Mouse (Mus musculus): ENCODE data around the gene Sorcs3.

Gene Sorcs3

DNA sequence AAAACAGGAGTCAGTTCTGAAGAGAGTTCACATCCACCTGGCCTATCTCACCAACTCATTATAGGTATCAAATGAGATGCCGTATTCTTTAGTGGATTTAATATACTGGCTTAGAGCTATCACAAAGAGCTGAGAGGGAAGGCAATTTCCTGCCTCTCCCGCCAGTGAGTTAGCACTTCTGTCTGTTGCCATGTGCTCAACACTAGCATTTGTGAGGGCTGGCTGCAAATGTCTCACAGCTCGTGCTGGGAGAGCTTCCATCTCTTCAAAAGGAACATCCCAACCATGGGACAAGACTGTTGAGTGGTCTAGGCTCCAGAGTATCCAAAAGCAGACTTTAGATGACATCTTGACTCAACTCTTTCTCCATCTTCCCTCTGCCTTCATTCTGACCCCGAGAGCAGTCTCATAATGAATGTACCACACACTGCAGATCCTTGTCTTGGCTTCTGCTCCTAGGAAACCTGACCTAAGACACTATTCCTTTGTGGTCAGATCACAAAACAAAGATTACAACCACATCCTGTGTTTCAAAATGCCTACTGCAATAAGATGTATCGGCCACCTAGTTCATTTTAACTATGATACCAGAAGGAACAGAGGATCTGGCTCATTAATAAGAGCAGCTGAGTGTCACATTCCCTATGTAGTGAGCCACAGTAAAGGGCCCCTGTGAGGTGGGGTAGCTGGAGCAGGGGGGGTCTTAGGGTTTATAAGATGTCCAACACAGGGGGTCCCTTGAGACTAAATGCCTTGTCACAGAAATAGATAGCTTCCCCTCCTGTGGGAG is 614.9 kb downstream of the Sorcs3 start:
- in situ Hi-C loops (cut with MboI, MseI), result no loop called here

DNA sequence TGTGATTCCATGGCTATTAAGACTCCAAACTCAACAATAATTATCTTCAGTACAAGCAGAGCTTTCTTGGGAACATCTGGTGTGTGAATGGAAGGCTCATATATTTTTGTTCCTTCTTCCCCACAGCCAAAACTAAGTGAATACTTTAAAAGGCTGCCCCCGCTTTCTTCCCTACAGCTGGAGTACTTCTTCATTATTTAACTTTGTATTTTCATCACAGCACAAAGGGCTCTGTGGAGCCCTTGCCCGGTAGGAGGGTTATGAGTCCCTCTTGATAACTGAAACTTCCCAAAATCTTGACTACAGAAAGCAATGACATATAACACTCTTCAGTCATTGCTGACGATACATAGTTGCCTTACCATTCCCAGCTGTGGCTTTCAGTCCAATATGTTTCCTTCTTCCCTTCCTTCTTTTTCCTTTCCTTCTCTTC is 615.5 kb downstream of the Sorcs3 start:
- in situ Hi-C loops (cut with MboI, MseI), result no loop called here

DNA sequence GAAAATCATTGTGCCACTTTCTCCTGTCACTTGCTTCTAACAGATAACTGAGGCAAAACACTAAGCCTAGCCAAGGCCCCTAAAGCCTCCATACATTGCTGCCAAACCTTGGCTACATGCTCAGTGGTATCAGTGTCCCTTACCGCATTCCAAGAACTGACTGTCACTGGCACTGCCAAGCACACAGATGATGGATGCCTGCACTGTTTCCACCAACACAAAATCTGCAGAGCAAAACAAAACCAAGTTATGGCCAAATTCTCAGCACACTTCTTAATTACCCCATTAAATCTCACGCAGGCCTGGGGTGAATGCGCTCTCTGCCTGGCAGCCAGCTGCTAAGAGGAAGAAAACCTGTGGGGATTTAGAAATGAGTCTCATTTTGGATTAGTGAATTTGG is 628.5 kb downstream of the Sorcs3 start:
- in situ Hi-C loops (cut with MboI, MseI), result no loop called here

DNA sequence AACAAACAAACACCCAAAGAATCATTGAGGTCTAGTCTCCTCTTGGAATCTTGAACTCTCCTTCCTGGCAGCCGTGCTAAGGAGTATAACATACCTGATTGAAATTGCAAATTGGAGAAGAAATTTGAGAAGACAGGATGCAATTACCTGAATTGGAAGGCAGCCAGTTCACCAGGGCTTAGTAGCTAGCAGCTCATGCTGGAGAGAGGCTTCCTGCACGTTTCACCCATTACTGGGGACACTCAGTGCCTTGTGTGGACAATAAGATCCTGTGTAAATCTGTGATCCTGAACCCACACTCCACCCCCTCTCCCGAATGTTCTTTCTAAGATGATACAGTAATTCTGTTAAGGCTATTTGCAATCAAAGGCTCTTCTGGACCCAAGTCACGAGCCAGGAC is 633.6 kb downstream of the Sorcs3 start:
- in situ Hi-C loops (cut with MboI, MseI), result no loop called here

DNA sequence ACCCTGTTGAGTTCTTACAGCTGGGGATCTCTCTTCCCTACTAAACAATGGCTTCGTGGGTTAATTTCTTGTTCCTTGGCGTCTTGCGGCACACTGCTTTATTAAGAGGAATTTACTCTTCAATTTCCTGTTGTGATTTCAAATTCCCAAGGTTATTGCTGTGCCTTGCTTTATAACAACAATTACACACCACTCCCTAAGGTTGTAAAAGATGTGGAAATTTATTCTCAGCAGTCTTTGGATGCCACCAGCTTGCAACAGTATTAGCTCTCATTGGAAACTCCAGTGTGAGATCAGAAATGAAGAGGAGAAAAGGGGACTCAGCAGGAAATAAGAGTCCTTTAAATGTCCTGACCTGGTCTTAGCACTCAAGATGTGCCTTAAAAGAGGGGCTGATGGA is 641.9 kb downstream of the Sorcs3 start:
- in situ Hi-C loops (cut with MboI, MseI), result no loop called here

DNA sequence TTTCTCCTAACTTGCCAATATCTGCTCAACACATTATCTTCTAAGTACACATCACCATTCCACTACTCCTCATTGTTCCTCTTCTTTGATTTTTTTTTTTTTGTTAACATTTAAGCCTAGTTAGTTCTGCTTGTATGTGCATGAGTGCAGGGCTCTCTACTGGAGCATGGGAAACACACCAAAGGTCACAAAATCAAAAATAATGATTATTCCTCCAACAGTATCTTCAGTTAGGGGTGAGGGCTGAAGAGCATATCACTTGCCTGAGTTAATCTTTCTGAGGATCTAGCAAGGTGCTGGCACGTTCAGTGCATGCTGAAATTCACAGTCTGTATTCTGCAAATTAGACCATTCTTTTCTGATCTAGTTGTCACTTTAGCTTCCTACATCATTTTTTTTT is 644.6 kb downstream of the Sorcs3 start:
- in situ Hi-C loops (cut with MboI, MseI), result no loop called here
